Mouse (Mus musculus) thymus, adult 18-20 months (tissue): Measurements from ENCODE around the gene Hdhd5.

Experiments
- DNase-seq, 2 experiments: peaks; one replicate each; pipeline ENCODE4 v3.0.0; 2022; ENCODE audit warnings: mixed read lengths in 2 of 2

The Hdhd5 gene

GRCm38 (mm10) chr6:120531020-120531965 lies at the start of gene Hdhd5:
Hdhd5 (minus strand) TSS chr6:120531319.
- peak; percentile 88 to 91 for DNase-seq

- peak; percentile 23 to 41 for DNase-seq
Observed at GRCm38 (mm10) chr6:120580713-120581015, 49.5 kb upstream of the Hdhd5 start.

GRCm38 (mm10) chr6:120579831-120580712 lies 49.0 kb upstream of the Hdhd5 start:
- DNase-seq = peak; percentile 86 to 92

GRCm38 (mm10) chr6:120579110-120579830 lies 48.2 kb upstream of the Hdhd5 start:
- DNase-seq = peak; percentile 29 to 49

- no peak for DNase-seq
Observed at GRCm38 (mm10) chr6:120578471-120578870, 47.4 kb upstream of the Hdhd5 start.

- no peak for DNase-seq
Observed at GRCm38 (mm10) chr6:120572372-120572771, 41.3 kb upstream of the Hdhd5 start.

- DNase-seq = no peak
Observed at GRCm38 (mm10) chr6:120568257-120568656, 37.1 kb upstream of the Hdhd5 start.

- peak; percentile 47 to 76 for DNase-seq
Observed at GRCm38 (mm10) chr6:120566911-120567909, 36.1 kb upstream of the Hdhd5 start.

- no peak for DNase-seq
Observed at GRCm38 (mm10) chr6:120556641-120557040, 25.5 kb upstream of the Hdhd5 start.

GRCm38 (mm10) chr6:120555983-120556567 lies 25.0 kb upstream of the Hdhd5 start:
- DNase-seq = no peak

- no peak for DNase-seq
Observed at GRCm38 (mm10) chr6:120555152-120555551, 24.0 kb upstream of the Hdhd5 start.

GRCm38 (mm10) chr6:120550173-120550572 lies 19.1 kb upstream of the Hdhd5 start:
- DNase-seq = no peak

GRCm38 (mm10) chr6:120548581-120548980 lies 17.5 kb upstream of the Hdhd5 start:
- DNase-seq = no peak

- DNase-seq = no peak
Observed at GRCm38 (mm10) chr6:120546973-120547372, 15.9 kb upstream of the Hdhd5 start.

GRCm38 (mm10) chr6:120546292-120546691 lies 15.2 kb upstream of the Hdhd5 start:
- DNase-seq = no peak

- no peak for DNase-seq
Observed at GRCm38 (mm10) chr6:120542061-120542460, 10.9 kb upstream of the Hdhd5 start.

GRCm38 (mm10) chr6:120541386-120541785 lies 10.3 kb upstream of the Hdhd5 start:
- no peak for DNase-seq

GRCm38 (mm10) chr6:120539781-120540231 lies 8.7 kb upstream of the Hdhd5 start:
- DNase-seq = no peak

GRCm38 (mm10) chr6:120539132-120539759 lies 8.1 kb upstream of the Hdhd5 start:
- peak; percentile 40 to 48 for DNase-seq

GRCm38 (mm10) chr6:120536337-120536736 lies 5.2 kb upstream of the Hdhd5 start:
- no peak for DNase-seq

- no peak for DNase-seq
Observed at GRCm38 (mm10) chr6:120532594-120532993, 1.5 kb upstream of the Hdhd5 start.
